Mouse (Mus musculus) cortical plate, adult 2 months (tissue): ENCODE measurements around the gene Vamp4.

Experiments
- CTCF ChIP-seq: fragments of 200-500 bp; IDR thresholded peaks from 2 replicates; pipeline ENCODE4 v1.5.1; 2011; ENCODE audit warnings: mild to moderate bottlenecking, control low read depth, low read length; ENCODE audit not compliant: insufficient read depth; ENCODE audit errors: extremely low read depth
- POLR2A ChIP-seq: fragments of 200-500 bp; IDR thresholded peaks from 2 replicates; pipeline ENCODE4 v1.6.1; 2011; ENCODE audit warnings: mild to moderate bottlenecking, low read length, control low read depth; ENCODE audit not compliant: insufficient read depth; ENCODE audit errors: extremely low read depth

DNA sequence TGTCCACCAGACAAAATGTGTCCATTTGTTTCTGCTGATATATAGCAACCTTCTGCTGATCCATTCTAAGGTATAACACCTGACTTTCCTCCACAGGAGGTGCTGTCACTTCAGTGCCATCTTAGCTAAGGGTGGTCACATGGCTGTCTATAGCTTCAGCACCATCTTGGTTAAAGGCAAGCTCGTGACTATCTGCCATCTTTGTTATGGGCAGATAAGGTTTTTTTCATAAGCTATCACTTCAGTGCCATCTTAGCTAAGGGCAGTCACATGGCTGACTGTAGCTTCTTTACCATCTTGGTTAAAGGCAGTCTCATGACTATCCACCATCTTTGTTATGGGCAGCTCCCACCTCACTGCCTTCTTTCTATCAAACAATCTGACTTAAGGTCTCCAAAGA is 45.2 kb downstream of the Vamp4 start:
- TF ChIP-seq CTCF (no peak), POLR2A (no peak)
